Mouse (Mus musculus): Measurements from ENCODE around the gene Vmn1r185. TPM values are rescaled to one million over a fixed set of nuclear protein-coding genes. Genes with fewer than 3 reads are reported as not detected.
"Not testable (repeated sequence)": the region's sequence is repeated elsewhere in the genome, so short reads cannot be mapped to it uniquely, and the experiment has no call there.

The Vmn1r185 gene
- not detected for total RNA-seq (2021)

DNA sequence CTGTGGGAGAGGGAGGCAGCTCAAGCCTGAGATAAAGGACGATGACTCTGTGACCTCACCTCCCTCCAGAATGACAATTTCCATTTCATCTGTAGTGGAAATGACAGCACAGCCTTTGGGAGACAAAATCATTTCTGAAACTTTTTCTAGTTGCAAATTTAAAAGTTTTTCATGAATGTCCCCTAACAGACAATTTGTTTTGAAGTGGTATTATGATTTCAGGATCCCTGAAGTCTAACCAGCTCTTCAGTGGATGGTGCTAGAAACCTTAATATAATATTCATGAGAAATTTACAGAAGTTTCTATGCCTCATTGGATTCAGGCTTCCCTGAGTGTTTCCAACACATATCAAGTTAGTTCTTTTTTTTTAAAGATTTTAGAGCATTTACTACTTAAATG lies at the start of gene Vmn1r185:
Gene Vmn1r185, minus strand, starts transcription at position 101 of the 400 bp plus-strand sequence.
- intact Hi-C loops (cut with DNase I); DNase-seq (ENCODE audit: low spot score in 2 of 2): not testable (repeated sequence)

DNA sequence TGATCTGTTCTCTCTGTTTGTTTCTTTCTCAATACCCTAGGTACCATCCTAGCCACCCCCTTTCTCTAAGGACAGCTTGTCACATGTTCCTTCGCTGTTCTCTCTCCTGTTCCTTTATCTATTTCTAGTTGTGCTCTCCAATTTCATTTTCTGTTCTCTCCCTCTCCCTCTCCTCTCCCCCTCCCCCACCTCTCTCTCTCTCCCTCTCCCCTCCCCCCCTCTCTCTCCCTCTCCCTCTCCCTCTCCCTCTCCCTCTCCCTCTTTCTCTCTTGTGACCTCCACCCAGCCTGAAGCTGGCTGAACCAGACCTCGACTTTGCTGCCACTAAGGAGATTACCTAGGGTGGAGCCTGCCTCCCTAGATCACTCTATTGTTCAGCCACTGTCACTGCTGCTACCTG lies 49.2 kb upstream of the Vmn1r185 start:
- intact Hi-C loops (cut with DNase I); DNase-seq (ENCODE audit: low spot score in 2 of 2): not testable (repeated sequence)

DNA sequence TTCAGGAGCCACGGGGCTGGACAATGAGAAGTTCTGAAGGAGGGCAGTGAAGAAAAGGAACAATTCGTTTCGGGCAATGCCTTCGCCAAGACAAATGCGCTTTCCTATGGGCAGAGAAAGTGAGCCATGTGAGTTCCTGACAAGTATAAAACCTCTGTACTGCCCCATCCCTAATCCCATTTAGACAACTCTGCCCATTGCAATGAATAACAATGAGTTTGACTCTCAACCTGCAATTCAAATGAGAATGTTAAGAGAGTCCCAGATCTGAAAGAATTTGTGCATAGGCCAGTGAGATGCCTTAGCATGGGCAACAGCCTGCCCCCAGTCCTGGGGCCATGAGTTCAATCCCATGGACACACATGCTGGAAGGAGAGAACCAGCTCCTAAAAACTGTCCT lies 47.7 kb upstream of the Vmn1r185 start:
- intact Hi-C loops (cut with DNase I), result no loop called here
- no peak for DNase-seq (ENCODE audit: low spot score in 2 of 2)

DNA sequence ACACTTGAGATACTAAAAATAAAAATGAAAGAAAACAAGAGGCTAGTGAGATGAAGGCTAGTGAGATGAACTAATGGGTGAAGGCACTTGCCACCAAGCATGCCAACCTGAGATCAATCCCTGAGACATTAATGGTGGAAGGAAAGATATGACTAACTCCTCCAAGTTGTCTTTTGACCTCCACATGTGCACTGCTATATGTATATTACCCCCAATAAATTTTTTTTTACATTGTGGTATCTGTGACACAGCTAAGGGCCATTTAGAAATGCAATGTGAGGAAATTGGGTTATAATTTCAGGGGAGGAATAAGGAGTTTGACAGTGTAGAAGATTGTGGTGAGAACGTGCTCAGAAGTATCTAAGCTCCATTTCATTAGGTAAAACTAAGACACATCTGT lies 28.5 kb downstream of the Vmn1r185 start:
- intact Hi-C loops (cut with DNase I), result no loop called here
- DNase-seq (ENCODE audit: low spot score in 2 of 2), result no peak

DNA sequence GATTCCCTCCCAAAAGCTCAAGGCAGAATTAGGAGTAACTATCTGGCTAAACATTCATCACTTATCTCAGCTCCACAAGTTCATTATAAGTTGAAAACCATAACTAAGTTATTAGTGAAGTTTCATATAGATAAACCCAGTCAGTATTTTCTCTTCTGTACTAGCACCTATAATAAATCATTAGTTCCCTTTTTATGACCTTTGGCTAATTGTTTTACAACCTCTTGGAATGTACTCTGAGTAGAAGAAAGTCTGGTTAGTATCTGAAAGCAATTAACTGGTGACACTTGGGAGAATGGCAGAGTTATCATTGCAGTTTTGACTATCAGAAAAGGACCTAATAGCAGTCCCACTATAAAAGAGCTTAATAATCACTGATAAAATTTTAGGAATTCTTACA lies 29.2 kb downstream of the Vmn1r185 start:
- DNase-seq (ENCODE audit: low spot score in 2 of 2), result no peak
- intact Hi-C loops (cut with DNase I), result no loop called here

Other genes starting within 250 kb of the Vmn1r185 start
- not detected for gene Nlrp9c, start 214.8 kb downstream of the Vmn1r185 start, total RNA-seq (2021)
- gene Nlrp4a, start 183.4 kb downstream of the Vmn1r185 start, total RNA-seq (2021), result not detected
- gene Nlrp9a, start 83.4 kb downstream of the Vmn1r185 start, total RNA-seq (2021), result not detected
- gene Cyp2b23, start 68.0 kb upstream of the Vmn1r185 start, total RNA-seq (2021), result not detected
- gene Cyp2b19, start 138.7 kb upstream of the Vmn1r185 start, total RNA-seq (2021), result not detected
- gene Cyp2g1, start 190.4 kb upstream of the Vmn1r185 start, total RNA-seq (2021), result not detected
- gene Cyp2a5, start 216.8 kb upstream of the Vmn1r185 start, total RNA-seq (2021), result not detected